13 mouse cellular contexts compared by ENCODE assay signal in the genomic region with DNA sequence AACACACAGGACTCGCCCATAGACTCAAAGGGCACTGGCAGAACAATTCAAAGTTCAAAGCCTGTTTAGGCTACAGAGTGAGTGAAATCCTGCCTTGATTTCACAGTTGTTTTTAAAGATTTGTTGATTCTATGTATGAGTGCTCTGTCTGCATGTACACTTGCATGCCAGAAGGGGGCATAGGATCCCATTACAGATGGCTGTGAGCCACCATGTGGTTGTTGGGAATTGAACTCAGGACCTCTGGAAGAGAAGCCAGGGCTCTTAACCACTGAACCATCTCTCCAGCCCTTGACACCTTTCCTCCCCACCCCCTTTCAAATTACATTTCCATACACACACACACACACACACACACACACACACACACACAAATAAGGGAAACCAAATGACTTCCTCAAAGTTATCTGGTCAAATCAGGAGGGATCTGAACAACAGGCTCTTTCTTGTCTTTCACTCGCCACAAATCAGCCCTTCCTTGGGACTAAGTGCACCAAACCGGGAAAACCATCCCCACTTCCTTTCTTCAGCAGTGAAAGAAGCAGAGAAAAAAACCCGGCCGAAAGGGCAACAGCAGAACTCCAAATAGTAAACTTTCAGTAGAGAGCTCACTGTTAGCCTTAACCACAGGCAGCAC. TPM values are rescaled to one million over a fixed set of nuclear protein-coding genes. Genes with fewer than 3 reads are reported as not detected.
DNase-seq lines count a peak whose midpoint lies in the region; ATAC-seq and TF ChIP-seq lines count a peak whose summit lies in the region.
"Had no signal": no experiment of that assay in that cellular context is flagged by ENCODE, and none has a peak within 500 bp of the region (broad histone marks: within the 10 kb centered on the region; RNA-seq: fewer than 3 reads in every experiment).

No protein-coding gene starts in this region.

- TF ChIP-seq CTCF in forebrain, postnatal 0 days (IDR thresholded peaks at IDR 0.05; ENCODE audit: low read depth) = peak; percentile 46
- peak; percentile 74 for TF ChIP-seq CTCF in layer of hippocampus, adult 2 months (conservative IDR thresholded peaks at IDR 0.05)
- peak; percentile 29 for TF ChIP-seq CTCF in E14TG2a.4 (conservative IDR thresholded peaks at IDR 0.05; ENCODE audit: low read length)
- TF ChIP-seq CTCF in liver, postnatal 0 days (IDR thresholded peaks at IDR 0.05; ENCODE audit: low read depth) = peak; percentile 66

- no peaks in the 10 kb centered on the region for H3K4me1 ChIP-seq in forebrain, postnatal 0 days (ENCODE audit: insufficient read depth)
- peaks cover 31% of the 10 kb centered on the region for H3K4me1 ChIP-seq in forebrain, embryonic 12.5 days
- peaks cover 83% of the 10 kb centered on the region for H3K4me1 ChIP-seq in E14TG2a.4 (replicated peaks; ENCODE audit: low read depth, low read length)
- peaks cover 36% of the 10 kb centered on the region for H3K4me1 ChIP-seq in liver, postnatal 0 days (ENCODE audit: insufficient read depth)

- DNase-seq in forebrain, postnatal 0 days = no peak
- no peak for DNase-seq in layer of hippocampus, adult 2 months (ENCODE audit: low spot score in 2 of 2)
- no peak for DNase-seq in layer of hippocampus, postnatal 25 days (ENCODE audit: extremely low spot score in 1 of 2, low spot score in 1 of 2)
- no peak for DNase-seq in liver, postnatal 0 days
- DNase-seq in testis, postnatal 14 days (ENCODE audit: low spot score) = no peak
- DNase-seq in urinary bladder, postnatal 36 days (ENCODE audit: low spot score in 2 of 2) = no peak
- DNase-seq: lung, adult 2 months; spleen, adult 18-20 months; thymus, postnatal 14 days had no signal

- no peak overlapping the region for H3K4me3 ChIP-seq in forebrain, postnatal 0 days (ENCODE audit: low read depth, low read length)
- no peak overlapping the region for H3K4me3 ChIP-seq in forebrain, embryonic 12.5 days (replicated peaks)
- H3K4me3 ChIP-seq in layer of hippocampus, adult 2 months = no peak overlapping the region
- H3K4me3 ChIP-seq in E14TG2a.4 (replicated peaks; ENCODE audit: low read length) = no peak overlapping the region
- H3K4me3 ChIP-seq in liver, postnatal 0 days (ENCODE audit: low read depth, low read length) = no peak overlapping the region
- H3K4me3 ChIP-seq: forebrain, embryonic 15.5 days; midbrain, embryonic 15.5 days had no signal

- no peak for TF ChIP-seq EP300 in liver, postnatal 0 days (IDR thresholded peaks at IDR 0.05; ENCODE audit: low read depth)

- H3K36me3 ChIP-seq in forebrain, postnatal 0 days (ENCODE audit: insufficient read depth) = no peaks in the 10 kb centered on the region
- H3K36me3 ChIP-seq in forebrain, embryonic 12.5 days (replicated peaks) = no peaks in the 10 kb centered on the region
- peaks cover 20% of the 10 kb centered on the region for H3K36me3 ChIP-seq in E14TG2a.4 (ENCODE audit: insufficient read depth, low read length)
- no peaks in the 10 kb centered on the region for H3K36me3 ChIP-seq in liver, postnatal 0 days (replicated peaks; ENCODE audit: insufficient read depth, low read length)
- H3K36me3 ChIP-seq: forebrain, embryonic 15.5 days; midbrain, embryonic 15.5 days had no signal

- H3K27me3 ChIP-seq in forebrain, postnatal 0 days (ENCODE audit: insufficient read depth, low read length) = no peaks in the 10 kb centered on the region
- peaks cover 2% of the 10 kb centered on the region; the same call in 1 of the 2 replicates for H3K27me3 ChIP-seq in forebrain, embryonic 12.5 days
- peaks cover 7% of the 10 kb centered on the region for H3K27me3 ChIP-seq in E14TG2a.4 (ENCODE audit: insufficient read depth, low read length)
- peaks cover 11% of the 10 kb centered on the region; the same call in 1 of the 2 replicates for H3K27me3 ChIP-seq in liver, postnatal 0 days (ENCODE audit: insufficient read depth, low read length)
- H3K27me3 ChIP-seq: forebrain, embryonic 15.5 days; midbrain, embryonic 15.5 days had no signal

- H3K9ac ChIP-seq in forebrain, postnatal 0 days = no peak overlapping the region
- no peak overlapping the region for H3K9ac ChIP-seq in forebrain, embryonic 12.5 days
- H3K9ac ChIP-seq in liver, postnatal 0 days (replicated peaks) = no peak overlapping the region
- H3K9ac ChIP-seq: forebrain, embryonic 15.5 days; midbrain, embryonic 15.5 days had no signal

- no peak overlapping the region for H3K27ac ChIP-seq in forebrain, postnatal 0 days (ENCODE audit: low read depth, low read length)
- H3K27ac ChIP-seq in forebrain, embryonic 12.5 days = no peak overlapping the region
- H3K27ac ChIP-seq in layer of hippocampus, adult 2 months = no peak overlapping the region
- H3K27ac ChIP-seq in liver, postnatal 0 days (ENCODE audit: low read depth) = no peak overlapping the region
- H3K27ac ChIP-seq: forebrain, embryonic 15.5 days; midbrain, embryonic 15.5 days had no signal

- H3K4me2 ChIP-seq in forebrain, postnatal 0 days (ENCODE audit: low read depth) = no peak overlapping the region
- H3K4me2 ChIP-seq in forebrain, embryonic 12.5 days = no peak overlapping the region
- H3K4me2 ChIP-seq in liver, postnatal 0 days (ENCODE audit: low read depth, low read length) = peak overlapping the region; percentile 2
- H3K4me2 ChIP-seq: forebrain, embryonic 15.5 days; midbrain, embryonic 15.5 days had no signal

- 80% methylated on average over 5 of the region's 5 CpGs for WGBS in forebrain, postnatal 0 days
- 81% methylated on average over 5 of the region's 5 CpGs for WGBS in forebrain, embryonic 12.5 days
- WGBS in liver, postnatal 0 days (ENCODE audit: insufficient replicate concordance) = 34% methylated on average over 5 of the region's 5 CpGs

- no peak for ATAC-seq in forebrain, postnatal 0 days
- ATAC-seq in forebrain, embryonic 12.5 days (ENCODE audit: low FRiP score) = no peak
- ATAC-seq in liver, postnatal 0 days = no peak
- ATAC-seq: forebrain, embryonic 15.5 days; midbrain, embryonic 15.5 days had no signal

- no peaks in the 10 kb centered on the region for H3K9me3 ChIP-seq in forebrain, postnatal 0 days (ENCODE audit: low read length)
- H3K9me3 ChIP-seq in forebrain, embryonic 12.5 days = no peaks in the 10 kb centered on the region
- no peaks in the 10 kb centered on the region for H3K9me3 ChIP-seq in E14TG2a.4 (ENCODE audit: low read length)
- H3K9me3 ChIP-seq in liver, postnatal 0 days (ENCODE audit: low read length) = no peaks in the 10 kb centered on the region
- H3K9me3 ChIP-seq: forebrain, embryonic 15.5 days; midbrain, embryonic 15.5 days had no signal

RNA-seq across cellular contexts. Expression of gene B4galt5, which starts 4.0 kb away (rescaled TPM):
- total RNA-seq in forebrain, postnatal 0 days (2014; rRNA removed) = 57.4 and 60.7 TPM in 2 replicates
- polyA plus RNA-seq in forebrain, postnatal 0 days (2015; fragmentation: Nextera tagmentation; extraction: Ambion mirVana) = 21.1 and 27.4 TPM in 2 replicates
- 7.6 and 13.4 TPM in 2 replicates for polyA plus RNA-seq in forebrain, embryonic 12.5 days (2016; fragmentation: Nextera tagmentation; extraction: Ambion mirVana)
- total RNA-seq in layer of hippocampus, adult 2 months (2021) = 10 to 100 TPM; 38.1 to 43.9 TPM
- total RNA-seq in layer of hippocampus, postnatal 25 days (2021) = 10 to 100 TPM; 45.5 to 53.0 TPM
- 3.2 and 4.2 TPM in 2 replicates for polyA plus RNA-seq in liver, postnatal 0 days (2015; fragmentation: Nextera tagmentation; extraction: Ambion mirVana)
